Mouse (Mus musculus) midbrain, embryonic 10.5 days (tissue): Measurements from ENCODE around the gene Samd4b. TPM values are rescaled to one million over a fixed set of nuclear protein-coding genes. Genes with fewer than 3 reads are reported as not detected.
"Not testable (repeated sequence)": the region's sequence is repeated elsewhere in the genome, so short reads cannot be mapped to it uniquely, and the experiment has no call there.

Source experiments
- DNase-seq: peaks from one replicate; pipeline ENCODE4 v3.0.0-alpha.2; 2017; ENCODE audit warnings: low spot score
- H3K27ac ChIP-seq: fragments of 300-500 bp; sonication (generic); replicated peaks from 2 replicates; pipeline ENCODE4 v1.5.1; 2016; ENCODE audit warnings: mild to moderate bottlenecking
- H3K27me3 ChIP-seq: fragments of 300-500 bp; sonication (generic); 2 replicates; pipeline ENCODE4 v1.6.1; 2016; ENCODE audit warnings: low read depth, mild to moderate bottlenecking; ENCODE audit not compliant: poor library complexity, severe bottlenecking
- H3K36me3 ChIP-seq: fragments of 300-500 bp; sonication (generic); 2 replicates; pipeline ENCODE4 v1.6.1; 2016; ENCODE audit warnings: mild to moderate bottlenecking, moderate library complexity
- H3K4me1 ChIP-seq: fragments of 300-500 bp; sonication (generic); 2 replicates; pipeline ENCODE4 v1.6.1; 2016
- H3K4me3 ChIP-seq: fragments of 300-500 bp; sonication (generic); 2 replicates; pipeline ENCODE4 v1.5.1; 2016; ENCODE audit warnings: mild to moderate bottlenecking, moderate library complexity
- H3K9me3 ChIP-seq: fragments of 300-500 bp; sonication (generic); replicated peaks from 2 replicates; pipeline ENCODE4 v1.6.1; 2016; ENCODE audit warnings: mild to moderate bottlenecking
- WGBS: fragments of 180-500 bp; shearing (Covaris S2); methylation state at CpG from one replicate; pipeline ENCODE4 v1.1.7; 2016; 5-methylcytosine and 5-hydroxymethylcytosine counted together
- polyA plus RNA-seq: library from polyadenylated mRNA; unstranded; fragments of >200 nt; fragmentation: Nextera tagmentation; extraction: Ambion mirVana; gene quantifications from 2 replicates; pipeline ENCODE4 v1.2.1, GENCODE M21; 2016

Gene Samd4b
- polyA plus RNA-seq, 1 experiment from 2014 or later: 29.2 TPM

GRCm38 (mm10) chr7:28392429-28393271, 205.3 kb downstream of the Samd4b start, which contains the start of the genes Med29 and Paf1:
Gene Med29, minus strand, starts transcription at chr7:28392708.
Gene Paf1, plus strand, starts transcription at chr7:28392951.
- H3K36me3 ChIP-seq: peaks cover 67% of the 10 kb centered on the region
- peak within 1 kb of the TSS; percentile 84 for H3K27ac ChIP-seq
- peak within 1 kb of the TSS; percentile 96 for H3K4me3 ChIP-seq
- H3K9me3 ChIP-seq: no peaks in the 10 kb centered on the region
- peaks cover 22% of the 10 kb centered on the region for H3K4me1 ChIP-seq
- peak; percentile 96 for DNase-seq
- H3K27me3 ChIP-seq: no peaks in the 10 kb centered on the region
- under 1% methylated on average over 58 of the region's 58 CpGs for WGBS

GRCm38 (mm10) chr7:28390331-28390730, 207.6 kb downstream of the Samd4b start:
- H3K36me3 ChIP-seq: peaks cover 64% of the 10 kb centered on the region
- peaks cover 25% of the 10 kb centered on the region for H3K4me1 ChIP-seq
- WGBS: 93% methylated on average over 3 of the region's 3 CpGs
- H3K9me3 ChIP-seq: no peaks in the 10 kb centered on the region
- no peak overlapping the region for H3K27ac ChIP-seq
- H3K4me3 ChIP-seq: no peak overlapping the region
- no peaks in the 10 kb centered on the region for H3K27me3 ChIP-seq
- no peak for DNase-seq

- DNase-seq, H3K4me3 ChIP-seq, H3K27me3 ChIP-seq, H3K9me3 ChIP-seq, H3K27ac ChIP-seq: not testable (repeated sequence)
- WGBS: 89% methylated on average over 7 of the region's 7 CpGs
- Histone ChIP-seq H3K36me3 (peaks cover 57% of the 10 kb centered on the region), H3K4me1 (peaks cover 26% of the 10 kb centered on the region)
These were observed 210.6 kb downstream of the Samd4b start for GRCm38 (mm10) chr7:28387384-28387783.

DNA sequence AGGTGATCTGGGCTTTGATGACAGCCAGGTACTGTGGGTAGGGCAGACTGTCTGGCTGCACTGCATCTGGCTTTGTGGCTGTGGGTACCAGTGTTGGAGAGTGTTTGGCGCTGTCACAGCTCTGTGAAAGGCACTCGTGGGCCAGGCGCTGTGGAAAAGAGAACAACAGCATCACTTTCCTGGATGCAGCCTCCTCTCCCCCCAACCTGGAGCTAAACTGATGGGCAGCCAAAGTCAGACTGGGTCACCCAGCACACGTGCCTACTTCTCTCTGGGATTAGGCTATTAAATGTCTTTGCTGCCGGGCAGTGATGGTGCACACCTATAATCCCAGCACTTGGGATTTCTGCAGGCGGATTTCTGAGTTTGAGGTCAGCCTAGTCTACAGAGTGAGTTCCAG, 211.1 kb downstream of the Samd4b start:
- not testable (repeated sequence) for DNase-seq, H3K27me3 ChIP-seq, H3K9me3 ChIP-seq, H3K27ac ChIP-seq, H3K4me3 ChIP-seq
- WGBS: 90% methylated on average over 6 of the region's 6 CpGs
- peaks cover 30% of the 10 kb centered on the region for H3K4me1 ChIP-seq
- H3K36me3 ChIP-seq: peaks cover 57% of the 10 kb centered on the region

- no peak overlapping the region; the same call in 1 of the 2 replicates for H3K4me3 ChIP-seq
- DNase-seq: peak; percentile 80
- peaks cover 57% of the 10 kb centered on the region for H3K36me3 ChIP-seq
- no peaks in the 10 kb centered on the region for H3K9me3 ChIP-seq
- no peaks in the 10 kb centered on the region for H3K27me3 ChIP-seq
- 35% methylated on average over 4 of the region's 4 CpGs for WGBS
- H3K27ac ChIP-seq: no peak overlapping the region
- peaks cover 30% of the 10 kb centered on the region for H3K4me1 ChIP-seq
These were observed 211.5 kb downstream of the Samd4b start for GRCm38 (mm10) chr7:28386462-28386861.

GRCm38 (mm10) chr7:28386007-28386406, 211.9 kb downstream of the Samd4b start:
- Histone ChIP-seq H3K27me3 (no peaks in the 10 kb centered on the region), H3K9me3 (no peaks in the 10 kb centered on the region), H3K27ac (no peak overlapping the region), H3K36me3 (peaks cover 57% of the 10 kb centered on the region), H3K4me1 (peaks cover 30% of the 10 kb centered on the region), H3K4me3 (no peak overlapping the region)
- 90% methylated on average over 7 of the region's 7 CpGs for WGBS
- no peak for DNase-seq

DNA sequence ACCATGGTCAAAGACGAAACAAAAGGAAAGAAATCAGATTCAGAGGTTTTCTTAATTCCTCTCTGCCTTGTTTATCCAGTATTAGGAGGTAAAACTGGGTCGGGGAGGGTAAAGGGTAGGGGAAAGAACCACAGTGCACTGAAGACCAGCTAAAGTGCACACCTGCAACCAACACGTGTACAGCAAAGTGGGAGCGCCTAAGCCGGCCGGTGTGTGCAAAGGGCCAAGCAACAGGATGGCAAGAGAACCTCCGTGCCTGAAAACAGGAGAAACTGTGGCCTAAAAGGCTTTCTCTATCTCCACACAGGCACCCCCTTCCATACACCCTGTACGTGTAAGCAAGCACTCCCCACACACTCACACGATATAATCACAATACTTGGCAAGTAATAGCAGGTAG, 212.7 kb downstream of the Samd4b start:
- Histone ChIP-seq H3K9me3 (no peaks in the 10 kb centered on the region), H3K27me3 (no peaks in the 10 kb centered on the region), H3K36me3 (peaks cover 49% of the 10 kb centered on the region), H3K4me1 (peaks cover 35% of the 10 kb centered on the region), H3K4me3 (no peak overlapping the region), H3K27ac (no peak overlapping the region)
- WGBS: 91% methylated on average over 9 of the region's 9 CpGs
- DNase-seq: no peak

DNA sequence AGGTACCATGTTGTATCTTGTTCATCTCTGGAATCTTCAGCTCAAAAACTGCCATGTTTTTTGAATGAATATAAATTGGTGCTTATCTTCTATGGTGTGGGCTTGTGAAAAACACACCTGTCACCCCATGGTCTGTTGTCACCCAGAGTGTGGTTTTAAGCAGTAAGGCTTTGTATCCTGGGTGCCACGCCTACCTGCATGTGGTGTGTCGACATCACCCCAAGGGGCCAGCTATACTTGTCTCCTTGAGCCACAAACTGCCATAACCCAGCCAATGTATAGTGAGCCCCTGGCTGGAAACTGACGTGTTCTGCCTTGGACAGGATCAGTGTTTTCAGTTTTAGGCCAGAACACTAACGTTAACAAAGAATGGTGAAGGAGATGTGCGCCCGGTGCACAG, 213.8 kb downstream of the Samd4b start:
- H3K4me1 ChIP-seq: peaks cover 42% of the 10 kb centered on the region
- H3K9me3 ChIP-seq: no peaks in the 10 kb centered on the region
- H3K27ac ChIP-seq: no peak overlapping the region
- WGBS: 82% methylated on average over 6 of the region's 6 CpGs
- H3K4me3 ChIP-seq: no peak overlapping the region
- no peak for DNase-seq
- peaks cover 38% of the 10 kb centered on the region for H3K36me3 ChIP-seq
- no peaks in the 10 kb centered on the region for H3K27me3 ChIP-seq

- DNase-seq: no peak
- peaks cover 33% of the 10 kb centered on the region for H3K36me3 ChIP-seq
- no peaks in the 10 kb centered on the region for H3K9me3 ChIP-seq
- 81% methylated on average over 4 of the region's 4 CpGs for WGBS
- no peaks in the 10 kb centered on the region for H3K27me3 ChIP-seq
- H3K27ac ChIP-seq: 0 out of 2 replicates have a peak overlapping the region, but pooled peaks have one; percentile 83
- peaks cover 47% of the 10 kb centered on the region for H3K4me1 ChIP-seq
- no peak overlapping the region for H3K4me3 ChIP-seq
These were observed 214.3 kb downstream of the Samd4b start for GRCm38 (mm10) chr7:28383606-28384005.

DNA sequence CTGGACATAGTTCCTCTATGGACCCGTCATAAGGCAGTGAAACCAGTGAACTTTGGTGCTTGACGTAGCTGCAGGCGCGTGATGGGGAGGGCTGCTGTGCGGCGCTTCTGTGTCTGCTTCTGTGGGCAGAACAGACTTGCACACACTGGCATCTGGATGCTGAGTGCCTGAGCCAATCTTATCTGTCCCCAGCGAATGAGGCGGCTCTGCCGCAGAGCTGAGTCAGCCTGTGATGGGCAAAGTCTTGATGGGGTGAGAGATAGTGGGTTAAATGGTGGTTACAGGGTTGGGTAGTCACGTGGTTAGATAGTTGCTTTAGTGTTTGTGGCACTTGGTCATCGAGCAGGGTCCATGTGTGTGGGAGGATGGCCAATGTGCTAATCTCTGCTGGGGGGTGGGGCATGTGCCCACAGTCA, 215.0 kb downstream of the Samd4b start:
- Histone ChIP-seq H3K36me3 (peaks cover 27% of the 10 kb centered on the region), H3K27me3 (peaks cover 6% of the 10 kb centered on the region), H3K9me3 (no peaks in the 10 kb centered on the region), H3K4me3 (no peak overlapping the region; the same call in 1 of the 2 replicates), H3K27ac (peak overlapping the region; percentile 83; the same call in 1 of the 2 replicates), H3K4me1 (peaks cover 53% of the 10 kb centered on the region)
- DNase-seq: no peak
- WGBS: 80% methylated on average over 11 of the region's 11 CpGs

- no peak for DNase-seq
- peaks cover 59% of the 10 kb centered on the region for H3K4me1 ChIP-seq
- peak overlapping the region; percentile 47 for H3K4me3 ChIP-seq
- H3K9me3 ChIP-seq: no peaks in the 10 kb centered on the region
- H3K27me3 ChIP-seq: peaks cover 11% of the 10 kb centered on the region
- H3K36me3 ChIP-seq: peaks cover 27% of the 10 kb centered on the region
- WGBS: 71% methylated on average over 11 of the region's 12 CpGs
- peak overlapping the region; percentile 83 for H3K27ac ChIP-seq
These were observed 215.5 kb downstream of the Samd4b start for GRCm38 (mm10) chr7:28382347-28382951.

DNA sequence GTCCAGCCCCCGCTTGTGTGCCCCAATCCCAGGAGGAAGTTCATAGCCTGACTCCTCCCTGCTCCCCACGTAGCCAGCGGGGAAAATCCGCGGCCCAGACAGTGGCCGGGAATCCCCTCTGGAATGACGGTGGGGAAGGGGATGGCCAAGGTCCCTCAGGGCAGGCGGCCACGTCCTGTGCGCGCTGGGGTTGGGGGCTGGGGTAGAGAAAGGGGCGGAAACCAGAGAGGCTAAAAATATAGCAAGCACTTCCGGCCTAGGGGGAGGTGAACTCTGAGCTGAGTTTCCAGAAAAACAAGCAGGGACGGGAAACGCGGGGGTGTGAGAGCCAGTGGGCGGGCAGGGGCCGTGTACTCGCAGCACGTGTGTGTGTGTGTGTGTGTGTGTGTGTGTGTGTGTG, 216.0 kb downstream of the Samd4b start:
- Histone ChIP-seq H3K36me3 (peaks cover 26% of the 10 kb centered on the region), H3K27ac (peak overlapping the region; percentile 83), H3K4me3 (peak overlapping the region; percentile 47), H3K4me1 (peaks cover 64% of the 10 kb centered on the region), H3K27me3 (peaks cover 16% of the 10 kb centered on the region), H3K9me3 (no peaks in the 10 kb centered on the region)
- peak; percentile 70 for DNase-seq
- 12% methylated on average over 20 of the region's 20 CpGs for WGBS
